Mouse (Mus musculus) cortical plate, adult 2 months (tissue): ENCODE results near the gene Casq2. TPM values are rescaled to one million over a fixed set of nuclear protein-coding genes. Genes with fewer than 3 reads are reported as not detected.

Experiments
- H3K27ac ChIP-seq: fragments of 200-500 bp; 2 replicates; pipeline ENCODE4 v1.5.1; 2012; ENCODE audit warnings: low read length, control low read depth, inconsistent platforms; ENCODE audit not compliant: insufficient read depth
- H3K4me1 ChIP-seq: fragments of 200-500 bp; 2 replicates; pipeline ENCODE4 v1.6.1; 2011; ENCODE audit warnings: low read length; ENCODE audit not compliant: control insufficient read depth, insufficient read depth
- H3K4me3 ChIP-seq: fragments of 200-500 bp; 2 replicates; pipeline ENCODE4 v1.5.1; 2011; ENCODE audit warnings: mild to moderate bottlenecking, low read length, control low read depth; ENCODE audit not compliant: insufficient read depth
- CTCF ChIP-seq: fragments of 200-500 bp; IDR thresholded peaks from 2 replicates; pipeline ENCODE4 v1.5.1; 2011; ENCODE audit warnings: mild to moderate bottlenecking, control low read depth, low read length; ENCODE audit not compliant: insufficient read depth; ENCODE audit errors: extremely low read depth
- POLR2A ChIP-seq: fragments of 200-500 bp; IDR thresholded peaks from 2 replicates; pipeline ENCODE4 v1.6.1; 2011; ENCODE audit warnings: mild to moderate bottlenecking, low read length, control low read depth; ENCODE audit not compliant: insufficient read depth; ENCODE audit errors: extremely low read depth
- polyA plus RNA-seq: library from polyadenylated mRNA; depleted of rRNA; stranded (reverse); fragments of >200 nt; gene quantifications from 2 replicates; pipeline ENCODE4 v1.2.3, GENCODE M21; 2012

The Casq2 gene
- polyA plus RNA-seq, 1 experiment = 6.4 TPM

DNA sequence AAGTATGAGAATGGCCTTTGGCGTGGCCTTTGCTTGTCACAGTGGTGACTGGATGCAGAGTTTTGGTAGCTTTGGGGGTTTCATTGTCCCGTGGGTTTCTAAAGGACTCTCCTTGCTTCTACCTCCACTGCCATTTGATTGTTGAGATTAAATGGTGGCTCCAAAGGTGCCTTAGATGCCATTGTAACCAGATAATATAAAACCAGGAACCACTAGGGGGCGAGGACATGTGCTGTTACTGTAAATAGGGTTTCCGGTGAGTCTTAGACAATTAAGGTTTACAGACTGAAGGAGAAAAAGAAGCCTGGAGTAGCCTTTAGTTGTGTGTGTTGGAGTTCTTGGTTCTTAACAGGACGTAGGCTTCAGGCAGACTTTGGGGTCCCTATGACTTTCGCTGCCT, 26.1 kb upstream of the Casq2 start:
- no peak overlapping the region for H3K27ac ChIP-seq
- TF ChIP-seq CTCF = no peak
- H3K4me1 ChIP-seq = no peaks in the 10 kb centered on the region
- H3K4me3 ChIP-seq = no peak overlapping the region

DNA sequence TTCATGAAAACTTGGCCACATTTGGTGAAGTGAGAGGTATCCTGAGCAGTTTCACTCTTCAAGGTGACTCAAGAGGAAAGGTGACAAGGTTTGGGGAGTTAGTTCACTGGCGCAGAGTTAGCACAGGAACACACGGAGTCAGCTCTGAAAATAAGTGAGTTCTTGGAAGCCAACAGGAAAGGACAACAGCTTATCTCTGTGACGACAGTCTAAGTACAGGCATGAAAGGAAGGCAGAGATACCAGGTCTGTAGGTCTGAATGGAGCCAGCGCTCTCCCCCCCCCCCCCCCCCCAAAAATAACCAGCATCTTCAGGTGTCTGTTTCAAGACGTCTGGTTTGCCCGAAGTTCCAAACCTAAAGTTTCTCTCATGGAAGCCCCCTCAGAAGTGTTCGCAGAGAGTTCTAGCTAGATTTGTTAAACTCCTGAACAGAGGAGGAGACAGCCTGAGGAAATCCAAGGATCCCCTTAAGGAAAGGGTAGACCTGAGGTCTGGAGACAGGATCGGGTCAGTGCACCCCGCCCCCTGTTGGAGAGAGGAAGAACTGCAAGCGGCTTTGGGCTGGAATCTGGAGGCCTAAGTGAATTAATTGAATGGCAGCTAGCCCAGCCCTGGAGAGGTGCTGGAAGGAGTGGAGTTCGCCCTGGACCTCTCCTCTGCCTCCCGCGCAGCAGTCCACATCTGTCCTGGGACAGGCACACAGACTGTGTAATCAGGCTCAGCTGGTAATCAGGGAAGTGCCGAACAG, 24.1 kb upstream of the Casq2 start:
- no peak for TF ChIP-seq POLR2A
- peak; percentile 60 for TF ChIP-seq CTCF
- Histone ChIP-seq H3K27ac (no peak overlapping the region), H3K4me3 (no peak overlapping the region), H3K4me1 (no peaks in the 10 kb centered on the region)

DNA sequence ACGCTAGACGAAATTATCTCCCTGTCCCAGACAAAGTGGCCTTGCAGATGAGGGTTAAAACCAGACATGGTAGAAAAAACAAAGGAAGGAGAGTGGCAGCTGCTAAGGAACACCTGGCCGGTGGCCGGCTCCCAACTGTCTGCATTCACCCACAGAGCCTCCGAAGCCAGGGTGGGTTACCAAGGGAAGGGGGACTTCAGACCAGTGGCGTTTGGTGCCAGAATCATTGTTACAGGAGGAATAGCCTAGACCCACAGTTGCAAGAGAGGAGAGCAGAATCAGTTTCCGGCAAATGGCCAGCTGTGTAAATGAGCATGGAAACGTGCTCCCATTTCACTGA, 23.6 kb upstream of the Casq2 start:
- no peak overlapping the region for H3K4me3 ChIP-seq
- H3K27ac ChIP-seq = no peak overlapping the region
- H3K4me1 ChIP-seq = no peaks in the 10 kb centered on the region
- no peak for TF ChIP-seq POLR2A
- no peak for TF ChIP-seq CTCF

DNA sequence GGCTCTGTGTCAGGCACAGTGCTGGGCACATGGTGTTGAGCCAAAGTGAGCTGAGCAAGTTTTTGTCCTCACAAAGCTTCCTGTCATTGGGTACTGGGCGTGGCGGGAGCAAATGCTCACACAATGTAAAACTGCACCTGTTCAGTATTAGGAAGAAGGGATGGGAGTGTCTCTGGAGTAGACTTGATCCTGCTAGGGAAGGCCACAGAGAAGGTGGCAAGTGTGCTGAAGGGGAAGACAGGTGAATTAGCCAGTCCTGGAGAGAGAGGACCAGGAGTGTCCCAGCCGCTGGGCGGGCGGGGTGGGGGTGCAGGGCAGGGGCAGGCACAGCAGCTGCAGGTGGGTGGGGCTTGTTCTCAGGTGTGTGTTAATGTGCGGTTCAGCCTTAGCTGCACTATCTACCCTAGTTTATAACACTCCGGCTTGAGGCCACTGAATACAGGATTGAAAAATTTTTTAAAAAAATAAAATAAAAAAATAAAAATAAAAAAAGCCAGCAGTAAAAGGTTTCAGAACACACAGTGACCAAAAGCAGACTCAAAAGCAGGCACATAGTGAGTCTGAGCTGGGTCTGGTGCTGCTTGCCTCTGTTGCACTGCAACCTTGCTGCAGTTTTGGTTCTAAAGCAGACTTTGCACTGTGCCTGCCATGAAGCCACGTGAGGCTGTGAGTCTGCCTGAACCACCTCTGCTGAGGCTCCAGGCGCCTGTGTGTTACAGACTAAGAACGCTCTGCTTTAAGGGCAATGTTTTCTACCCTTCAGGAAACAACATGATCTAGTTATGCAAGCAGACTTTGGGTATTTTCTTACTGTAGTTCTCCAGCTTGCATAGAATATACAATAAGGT, 22.7 kb upstream of the Casq2 start:
- Histone ChIP-seq H3K27ac (no peak overlapping the region), H3K4me3 (no peak overlapping the region), H3K4me1 (no peaks in the 10 kb centered on the region)
- TF ChIP-seq CTCF (no peak), POLR2A (no peak)

DNA sequence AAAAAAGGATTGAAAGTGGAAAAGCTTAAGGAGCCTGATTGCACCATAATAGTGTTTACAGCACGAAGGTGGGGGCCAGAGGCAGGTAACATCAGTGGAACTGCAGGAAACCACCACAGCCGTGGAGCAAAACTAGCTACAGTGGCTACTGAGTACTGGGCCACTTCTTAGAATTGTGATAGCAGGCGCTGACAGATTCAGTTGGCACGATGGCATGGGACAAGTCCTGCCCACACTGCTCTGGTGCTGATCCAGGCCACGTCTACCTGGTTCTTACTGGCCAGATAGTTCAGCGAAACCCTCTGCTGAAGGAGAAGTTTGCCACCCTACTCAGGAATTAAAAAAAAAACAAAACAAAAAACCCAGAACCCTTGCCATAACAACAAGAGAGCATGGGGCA, 21.6 kb upstream of the Casq2 start:
- TF ChIP-seq POLR2A (no peak), CTCF (no peak)
- no peak overlapping the region for H3K27ac ChIP-seq
- no peaks in the 10 kb centered on the region for H3K4me1 ChIP-seq
- H3K4me3 ChIP-seq = no peak overlapping the region

DNA sequence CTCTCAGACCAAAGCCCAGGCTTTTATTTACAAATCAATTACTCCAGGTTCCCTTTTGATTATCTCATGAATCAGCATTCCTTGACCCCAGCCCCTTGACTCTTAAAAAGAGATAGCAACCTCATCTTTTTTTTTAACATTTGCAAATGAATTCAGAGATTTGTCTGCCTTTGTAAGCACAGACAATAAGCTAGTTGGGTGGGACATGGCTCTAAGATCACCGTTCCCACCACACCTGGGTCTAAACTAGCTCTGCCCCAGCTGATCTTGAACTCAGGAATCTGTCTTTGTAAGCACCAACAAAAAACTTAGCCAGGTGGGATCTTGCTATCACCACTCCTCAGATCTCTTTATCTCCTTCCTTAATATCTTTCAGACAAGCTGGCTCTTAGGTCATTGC, 18.9 kb upstream of the Casq2 start:
- no peak for TF ChIP-seq POLR2A
- no peak for TF ChIP-seq CTCF
- Histone ChIP-seq H3K4me3 (no peak overlapping the region), H3K4me1 (no peaks in the 10 kb centered on the region), H3K27ac (no peak overlapping the region)

DNA sequence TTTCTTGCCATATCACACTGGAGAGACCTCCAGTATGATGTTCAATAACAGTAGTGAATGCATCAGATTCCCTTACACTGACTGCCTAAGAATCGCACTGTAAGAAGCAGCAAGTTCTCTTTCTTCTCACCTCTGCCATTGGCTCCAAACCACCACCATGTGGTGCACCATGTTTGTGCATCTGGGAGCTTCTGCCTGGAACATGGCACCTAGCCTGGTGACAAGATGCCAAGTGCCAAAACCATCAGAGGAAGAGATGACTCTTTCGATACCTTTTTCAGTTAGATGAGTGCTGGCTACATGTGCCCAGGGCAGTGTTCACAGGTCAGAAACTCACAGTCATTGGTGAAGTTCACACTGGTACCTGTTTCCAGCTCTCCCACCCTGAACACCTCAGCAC, 18.4 kb upstream of the Casq2 start:
- no peak overlapping the region for H3K27ac ChIP-seq
- TF ChIP-seq CTCF (no peak), POLR2A (no peak)
- H3K4me3 ChIP-seq = no peak overlapping the region

DNA sequence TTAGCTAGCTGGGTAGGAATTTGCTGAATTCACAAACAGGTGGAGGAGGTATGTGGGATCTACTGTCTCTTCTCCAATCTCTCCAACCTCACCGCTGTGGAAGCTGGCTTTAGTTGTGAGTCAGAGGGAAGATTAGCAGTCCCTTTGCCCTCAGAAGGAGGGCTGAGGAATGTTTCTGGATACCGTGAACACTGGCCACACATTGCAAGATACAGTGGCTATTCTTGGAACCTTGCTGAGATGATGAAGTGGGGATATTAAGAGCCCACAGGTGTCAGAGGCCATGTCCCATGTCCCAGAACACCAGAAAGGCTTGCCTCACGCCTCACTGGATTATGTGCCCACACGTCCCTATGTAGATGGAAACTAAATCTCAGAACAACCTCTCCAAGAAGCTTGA, 17.0 kb upstream of the Casq2 start:
- no peak overlapping the region for H3K27ac ChIP-seq
- TF ChIP-seq POLR2A (no peak), CTCF (no peak)
- H3K4me1 ChIP-seq = no peaks in the 10 kb centered on the region
- H3K4me3 ChIP-seq = no peak overlapping the region

More for the DNA sequence above, 18.4 kb upstream of the Casq2 start:
- no peaks in the 10 kb centered on the region for H3K4me1 ChIP-seq

DNA sequence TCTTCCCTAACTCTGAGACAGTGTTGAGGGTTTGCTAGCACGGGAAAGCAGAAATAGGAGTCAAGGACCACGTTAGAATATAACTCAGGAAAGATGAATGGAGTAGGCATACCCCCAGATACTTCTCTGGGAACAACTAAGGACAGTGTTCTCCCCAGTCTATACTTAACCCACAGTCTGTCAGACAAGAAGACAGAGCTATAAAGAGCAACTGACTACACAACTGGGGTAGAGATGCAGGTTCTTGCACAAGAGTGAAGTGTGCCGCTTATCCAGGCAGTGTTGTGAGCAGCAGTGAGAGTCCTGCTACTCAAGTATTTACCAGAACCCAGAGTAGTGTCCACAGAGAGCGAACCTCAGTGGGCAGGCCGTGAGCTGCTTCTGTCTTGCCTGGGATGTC, 16.5 kb upstream of the Casq2 start:
- H3K4me1 ChIP-seq = no peaks in the 10 kb centered on the region
- no peak overlapping the region for H3K27ac ChIP-seq
- H3K4me3 ChIP-seq = no peak overlapping the region
- TF ChIP-seq POLR2A = no peak
- TF ChIP-seq CTCF = no peak

DNA sequence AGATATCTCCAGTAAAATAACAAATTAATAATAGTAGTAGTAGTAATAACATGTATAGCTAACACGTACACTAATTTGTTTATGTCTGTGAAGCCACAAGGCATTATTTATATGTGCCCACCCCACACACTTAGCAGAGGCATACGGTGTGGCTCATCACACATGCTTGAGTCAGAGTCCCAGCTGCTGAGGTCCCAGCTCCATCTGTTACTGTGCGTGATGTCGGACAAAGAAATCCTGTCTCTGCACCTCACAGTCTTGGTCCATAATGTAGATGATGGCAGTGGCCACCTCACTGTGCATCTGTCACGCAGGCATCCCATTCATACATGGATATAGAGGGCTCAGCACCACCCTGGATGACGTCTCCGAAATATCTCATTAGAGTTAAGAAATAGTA, 15.9 kb upstream of the Casq2 start:
- H3K27ac ChIP-seq = no peak overlapping the region
- TF ChIP-seq CTCF (no peak), POLR2A (no peak)
- H3K4me1 ChIP-seq = no peaks in the 10 kb centered on the region
- H3K4me3 ChIP-seq = no peak overlapping the region

DNA sequence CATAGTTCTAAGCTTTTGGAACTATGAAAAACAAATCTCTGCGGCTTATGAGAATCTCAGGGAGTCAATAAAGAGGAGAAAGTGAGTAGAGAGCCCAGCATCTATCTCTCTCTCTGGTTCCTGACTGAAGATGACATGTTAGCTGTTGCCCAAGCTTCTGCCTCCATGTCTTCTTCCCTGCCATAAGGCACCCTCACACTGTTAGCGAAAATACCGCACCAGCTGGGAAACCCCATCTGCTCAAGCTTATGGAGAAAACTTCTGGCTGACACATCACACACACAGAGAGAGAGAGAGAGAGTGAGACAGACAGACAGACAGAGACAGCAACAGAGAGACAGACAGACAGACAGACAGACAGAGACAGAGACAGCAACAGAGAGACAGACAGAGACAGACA, 15.2 kb upstream of the Casq2 start:
- no peak overlapping the region for H3K27ac ChIP-seq
- TF ChIP-seq POLR2A (no peak), CTCF (no peak)
- H3K4me3 ChIP-seq = no peak overlapping the region
- H3K4me1 ChIP-seq = no peaks in the 10 kb centered on the region
